Comparison of ENCODE assay signal across 9 mouse cellular contexts in genomic region chr19:59239124-59239817, GRCm38 (mm10). TPM values are rescaled to one million over a fixed set of nuclear protein-coding genes. Genes with fewer than 3 reads are reported as not detected.
DNase-seq lines count a peak whose midpoint lies in the region; ATAC-seq lines count a peak whose summit lies in the region.
"Had no signal": no experiment of that assay in that cellular context is flagged by ENCODE, and none has a peak within 500 bp of the region (broad histone marks: within the 10 kb centered on the region; RNA-seq: fewer than 3 reads in every experiment).

No protein-coding gene starts in this region.

- peak; percentile 53 for ATAC-seq in hindbrain, embryonic 13.5 days (ENCODE audit: low FRiP score)

- H3K9ac ChIP-seq in hindbrain, embryonic 13.5 days: no peak overlapping the region
- H3K9ac ChIP-seq: limb, embryonic 15.5 days had no signal

- H3K4me2 ChIP-seq in hindbrain, embryonic 13.5 days: no peak overlapping the region
- H3K4me2 ChIP-seq: limb, embryonic 15.5 days had no signal

- no peaks in the 10 kb centered on the region for H3K9me3 ChIP-seq in hindbrain, embryonic 13.5 days
- H3K9me3 ChIP-seq: limb, embryonic 15.5 days had no signal

- no peak overlapping the region for H3K4me3 ChIP-seq in hindbrain, embryonic 13.5 days
- H3K4me3 ChIP-seq: limb, embryonic 15.5 days had no signal

- H3K27me3 ChIP-seq in hindbrain, embryonic 13.5 days: peaks cover 11% of the 10 kb centered on the region; the same call in 1 of the 2 replicates

- H3K36me3 ChIP-seq in hindbrain, embryonic 13.5 days: no peaks in the 10 kb centered on the region
- H3K36me3 ChIP-seq: limb, embryonic 15.5 days had no signal

- peak; percentile 51 for DNase-seq in MEL-GATA-1-ER (ENCODE audit: extremely low read depth, low read depth)
- peak; percentile 84 for DNase-seq in cerebellum, adult 8-10 months
- DNase-seq in frontal cortex, adult 2 months (ENCODE audit: extremely low spot score in 1 of 2, low spot score in 1 of 2): peak; percentile 39 to 94
- peak; percentile 92 to 93 for DNase-seq in layer of hippocampus, postnatal 10 days (ENCODE audit: low spot score in 2 of 2)
- DNase-seq in lung, postnatal 25 days (ENCODE audit: low spot score): peak; percentile 64
- DNase-seq in retina, adult 2 months (ENCODE audit: low read depth, low spot score): peak; percentile 46
- DNase-seq in thymus, postnatal 14 days: peak; percentile 84

- H3K27ac ChIP-seq in hindbrain, embryonic 13.5 days: no peak overlapping the region
- H3K27ac ChIP-seq: limb, embryonic 15.5 days had no signal

- WGBS in hindbrain, embryonic 13.5 days: 26% methylated on average over 17 of the region's 17 CpGs

- no peaks in the 10 kb centered on the region for H3K4me1 ChIP-seq in hindbrain, embryonic 13.5 days (replicated peaks)
- H3K4me1 ChIP-seq: limb, embryonic 15.5 days had no signal

RNA-seq across cellular contexts. Expression of gene Kcnk18, which starts 20.3 kb away (rescaled TPM):
- polyA plus RNA-seq in frontal cortex, adult 2 months (2012; rRNA removed): not detected in 2 replicates
- not detected in 2 replicates for polyA plus RNA-seq in hindbrain, embryonic 13.5 days (2015; fragmentation: Nextera tagmentation; extraction: Ambion mirVana)
- total RNA-seq in layer of hippocampus, postnatal 10 days (2021): not detected
- polyA plus RNA-seq: limb, embryonic 15.5 days had no signal

RNA-seq across cellular contexts. Expression of gene Slc18a2, which starts 21.4 kb away (rescaled TPM):
- polyA plus RNA-seq in frontal cortex, adult 2 months (2012; rRNA removed): 2.8 and 3.1 TPM in 2 replicates
- 15.1 and 16.3 TPM in 2 replicates for polyA plus RNA-seq in hindbrain, embryonic 13.5 days (2015; fragmentation: Nextera tagmentation; extraction: Ambion mirVana)
- total RNA-seq in layer of hippocampus, postnatal 10 days (2021): 1 to 10 TPM; 6.8 to 8.2 TPM
